ENCODE assay signal across 27 mouse cellular contexts in the genomic region with DNA sequence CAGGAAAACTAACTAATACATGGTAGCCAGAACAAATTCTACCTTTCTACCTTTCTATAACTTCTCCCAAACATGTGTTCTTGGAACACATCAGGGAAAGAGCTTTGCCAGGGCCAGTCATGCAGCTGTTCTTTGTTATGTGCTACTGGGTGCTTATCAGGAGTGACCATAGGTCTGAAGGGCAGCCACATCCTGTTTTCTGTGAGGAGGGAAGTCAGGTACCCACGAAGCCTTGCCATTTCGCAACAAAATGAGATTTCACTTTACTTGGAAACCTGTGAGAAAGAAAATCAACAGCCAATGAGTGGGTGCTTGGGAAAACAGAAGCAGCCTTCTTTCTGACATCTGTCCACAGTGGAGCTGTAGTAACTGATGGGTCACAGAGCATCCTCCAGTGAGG.
DNase-seq lines count a peak whose midpoint lies in the region; ATAC-seq and TF ChIP-seq lines count a peak whose summit lies in the region.
"Had no signal": no experiment of that assay in that cellular context is flagged by ENCODE, and none has a peak within 500 bp of the region (broad histone marks: within the 10 kb centered on the region; RNA-seq: fewer than 3 reads in every experiment).

No protein-coding gene starts in this region.

- no peak overlapping the region for H3K4me3 ChIP-seq in liver, postnatal 0 days (ENCODE audit: low read depth, low read length)
- H3K4me3 ChIP-seq: embryonic facial prominence, embryonic 10.5 days; embryonic facial prominence, embryonic 13.5 days; erythroblast, embryonic 14.5 days; forebrain, embryonic 12.5 days; forebrain, embryonic 15.5 days had no signal

- TF ChIP-seq CTCF in liver, postnatal 0 days (IDR thresholded peaks at IDR 0.05; ENCODE audit: low read depth): no peak

- no peak overlapping the region for H3K27ac ChIP-seq in liver, postnatal 0 days (ENCODE audit: low read depth)
- H3K27ac ChIP-seq: embryonic facial prominence, embryonic 10.5 days; embryonic facial prominence, embryonic 13.5 days; forebrain, embryonic 12.5 days; forebrain, embryonic 15.5 days; hindbrain, embryonic 14.5 days; hindbrain, postnatal 0 days had no signal

- no peaks in the 10 kb centered on the region for H3K4me1 ChIP-seq in liver, postnatal 0 days (ENCODE audit: insufficient read depth)
- H3K4me1 ChIP-seq: embryonic facial prominence, embryonic 10.5 days; embryonic facial prominence, embryonic 13.5 days; forebrain, embryonic 12.5 days; forebrain, embryonic 15.5 days had no signal

- no peaks in the 10 kb centered on the region for H3K27me3 ChIP-seq in liver, postnatal 0 days (ENCODE audit: insufficient read depth, low read length)
- H3K27me3 ChIP-seq: CH12.LX; embryonic facial prominence, embryonic 13.5 days; forebrain, embryonic 12.5 days; forebrain, embryonic 15.5 days; Patski had no signal

- no peak overlapping the region for H3K4me2 ChIP-seq in liver, postnatal 0 days (ENCODE audit: low read depth, low read length)
- H3K4me2 ChIP-seq: embryonic facial prominence, embryonic 13.5 days; forebrain, embryonic 12.5 days; forebrain, embryonic 15.5 days; heart, embryonic 11.5 days; hindbrain, embryonic 14.5 days had no signal

- TF ChIP-seq EP300 in liver, postnatal 0 days (IDR thresholded peaks at IDR 0.05; ENCODE audit: low read depth): no peak

- WGBS in liver, postnatal 0 days (ENCODE audit: insufficient replicate concordance): 13% methylated on average over 2 of the region's 2 CpGs

- peak; percentile 3 for DNase-seq in liver
- no peak for DNase-seq in liver, postnatal 0 days
- DNase-seq in urinary bladder, adult 18-20 months (ENCODE audit: low spot score in 2 of 2): no peak
- DNase-seq in layer of hippocampus, postnatal 36 days: no peak
- DNase-seq: adrenal gland, postnatal 10 days; adrenal gland, postnatal 36 days; B cell, adult 2 months; cerebellum, adult 11 months; cerebellum, adult 2 months; cerebellum, adult 9-11 months; cerebellum, postnatal 25 days; embryo, embryonic 11 days; gastrocnemius, postnatal 36 days; heart, adult 11 months had no signal

- ATAC-seq in liver, postnatal 0 days: no peak
- ATAC-seq in hematopoietic stem cell, adult 5-6 weeks (replicated peaks in 1 of 2; ENCODE audit: insufficient read depth in 1 of 2, low FRiP score in 2 of 2, low TSS enrichment in 1 of 2, low read depth in 1 of 2, poor library complexity in 2 of 2, severe bottlenecking in 2 of 2): peak; percentile 97 to 98
- peak; percentile 98 for ATAC-seq in megakaryocyte progenitor cell, adult 5-6 weeks (replicated peaks; ENCODE audit: poor library complexity)
- ATAC-seq: forebrain, embryonic 15.5 days; hindbrain, postnatal 0 days; Patski had no signal

- H3K9ac ChIP-seq in liver, postnatal 0 days (replicated peaks): no peak overlapping the region
- H3K9ac ChIP-seq: embryonic facial prominence, embryonic 13.5 days; forebrain, embryonic 12.5 days; forebrain, embryonic 15.5 days; hindbrain, embryonic 14.5 days had no signal

- no peaks in the 10 kb centered on the region for H3K9me3 ChIP-seq in liver, postnatal 0 days (ENCODE audit: low read length)
- H3K9me3 ChIP-seq: embryonic facial prominence, embryonic 10.5 days; embryonic facial prominence, embryonic 13.5 days; forebrain, embryonic 12.5 days; forebrain, embryonic 15.5 days had no signal

- H3K36me3 ChIP-seq in liver, postnatal 0 days (replicated peaks; ENCODE audit: insufficient read depth, low read length): no peaks in the 10 kb centered on the region
- H3K36me3 ChIP-seq: embryonic facial prominence, embryonic 10.5 days; embryonic facial prominence, embryonic 13.5 days; forebrain, embryonic 12.5 days; forebrain, embryonic 15.5 days; G1E had no signal
